Mouse (Mus musculus) cerebellum, adult 2 months (tissue): Measurements from ENCODE around the gene Ms4a2. TPM values are rescaled to one million over a fixed set of nuclear protein-coding genes. Genes with fewer than 3 reads are reported as not detected.

Experiments used
- DNase-seq, 2 experiments: peaks; one replicate each; pipeline ENCODE4 v3.0.0; 2021
- H3K27ac ChIP-seq: fragments of 200-500 bp; 2 replicates; pipeline ENCODE4 v1.5.1; 2012; ENCODE audit warnings: low read length, control low read depth, inconsistent platforms; ENCODE audit not compliant: insufficient read depth
- H3K27me3 ChIP-seq: fragments of 200-500 bp; 2 replicates; pipeline ENCODE4 v1.6.1; 2012; ENCODE audit warnings: inconsistent platforms, mild to moderate bottlenecking, low read length, moderate library complexity; ENCODE audit not compliant: control insufficient read depth, insufficient read depth
- H3K4me1 ChIP-seq: fragments of 200-500 bp; 2 replicates; pipeline ENCODE4 v1.6.1; 2011; ENCODE audit warnings: low read length; ENCODE audit not compliant: control insufficient read depth, insufficient read depth
- H3K4me3 ChIP-seq: fragments of 200-500 bp; replicated peaks from 2 replicates; pipeline ENCODE3; 2011; ENCODE audit warnings: mild to moderate bottlenecking, low read depth, low read length, control low read depth; ENCODE audit not compliant: insufficient read depth
- CTCF ChIP-seq: fragments of 200-500 bp; IDR thresholded peaks from 2 replicates; pipeline ENCODE4 v1.5.1; 2011; ENCODE audit warnings: low read depth, mild to moderate bottlenecking, control low read depth, low read length, moderate library complexity, borderline replicate concordance; ENCODE audit not compliant: insufficient read depth
- POLR2A ChIP-seq: fragments of 200-500 bp; IDR thresholded peaks from 2 replicates; pipeline ENCODE4 v1.6.1; 2011; ENCODE audit warnings: low read length, control low read depth, borderline replicate concordance; ENCODE audit not compliant: insufficient read depth
- WGBS: fragments of 180-500 bp; shearing (Covaris S2); methylation state at CpG from one replicate; pipeline ENCODE4 v1.1.7; 2018; 5-methylcytosine and 5-hydroxymethylcytosine counted together
- polyA plus RNA-seq: library from polyadenylated mRNA; depleted of rRNA; stranded (reverse); fragments of >200 nt; gene quantifications from 2 replicates; pipeline ENCODE4 v1.2.3, GENCODE M21; 2012

Gene Ms4a2
- polyA plus RNA-seq, 1 experiment = not detected

DNA sequence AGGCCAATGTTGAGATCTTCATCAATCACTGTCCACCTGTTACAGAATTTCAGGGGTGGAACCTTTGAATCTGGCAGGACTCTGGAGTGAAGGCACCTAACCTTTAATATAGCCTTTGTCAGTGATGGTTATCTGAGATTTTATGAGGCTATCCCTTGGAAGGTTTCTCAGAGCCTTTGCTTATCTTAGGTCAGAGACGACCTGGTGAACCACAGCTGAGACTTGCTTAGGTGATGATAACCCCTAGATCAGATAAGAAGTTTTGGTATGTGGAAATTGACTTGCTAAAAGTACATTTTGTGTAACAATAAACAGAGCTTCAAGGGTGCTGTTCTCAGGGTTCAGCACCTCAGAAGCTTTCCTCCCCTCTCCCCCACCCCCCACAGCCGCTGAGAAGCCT, 11.2 kb downstream of the Ms4a2 start:
- no peak for DNase-seq
- no peaks in the 10 kb centered on the region for H3K27me3 ChIP-seq
- TF ChIP-seq CTCF (no peak), POLR2A (no peak)
- H3K27ac ChIP-seq = no peak overlapping the region
- no peak overlapping the region for H3K4me3 ChIP-seq
- WGBS = 74% methylated on average over 2 of the region's 2 CpGs
- no peaks in the 10 kb centered on the region for H3K4me1 ChIP-seq

DNA sequence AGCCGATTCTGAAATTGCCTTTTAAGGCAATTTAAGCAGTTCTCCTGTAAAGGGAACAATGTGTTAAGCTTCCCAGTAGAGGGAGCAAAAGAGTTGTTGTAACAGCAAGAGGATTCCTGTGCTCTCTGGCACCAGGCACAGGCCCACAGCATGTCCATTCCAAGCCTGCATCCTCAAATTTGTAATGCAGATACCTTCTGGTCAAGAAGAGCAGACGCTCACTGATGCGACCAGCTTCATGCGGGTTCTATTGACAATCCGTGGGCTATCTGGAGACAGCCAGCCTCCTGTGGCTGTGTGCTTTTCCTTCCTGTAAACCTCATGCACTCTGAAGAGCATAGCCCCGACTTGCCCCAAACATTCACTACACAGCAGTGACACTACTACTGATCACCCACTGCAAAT, 12.0 kb downstream of the Ms4a2 start:
- no peak overlapping the region for H3K4me3 ChIP-seq
- H3K27me3 ChIP-seq = no peaks in the 10 kb centered on the region
- 7% methylated on average over 6 of the region's 6 CpGs for WGBS
- TF ChIP-seq POLR2A (no peak), CTCF (peak; percentile 50; the same call in 1 of the 2 replicates)
- DNase-seq = peak; percentile 14 to 44
- H3K27ac ChIP-seq = no peak overlapping the region
- H3K4me1 ChIP-seq = no peaks in the 10 kb centered on the region

DNA sequence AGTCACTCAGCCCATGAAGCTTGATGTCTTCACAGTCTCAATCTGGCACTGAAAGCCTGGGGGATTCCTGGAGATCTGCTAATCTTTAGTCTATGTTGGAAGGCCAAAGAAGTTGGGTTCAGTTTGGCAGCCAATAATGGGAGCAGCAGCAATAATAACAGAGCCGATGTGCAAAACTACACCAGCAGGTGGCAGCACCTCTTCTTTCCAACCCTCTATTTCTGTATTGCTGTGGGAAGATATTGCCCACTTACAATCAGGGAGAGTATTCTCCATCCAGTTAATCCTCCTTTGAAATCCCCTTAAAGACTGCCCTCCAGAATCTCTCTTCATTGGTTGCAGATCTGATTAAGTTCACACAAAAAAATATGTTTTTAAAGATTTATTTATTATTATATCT, 15.3 kb downstream of the Ms4a2 start:
- Histone ChIP-seq H3K4me1 (no peaks in the 10 kb centered on the region), H3K4me3 (no peak overlapping the region), H3K27ac (no peak overlapping the region), H3K27me3 (no peaks in the 10 kb centered on the region)
- TF ChIP-seq POLR2A (no peak), CTCF (peak; percentile 22; the same call in 1 of the 2 replicates)
- DNase-seq = peak in 1 of 2 experiments; percentile 13
- 12% methylated on average over 1 of the region's 1 CpGs for WGBS

DNA sequence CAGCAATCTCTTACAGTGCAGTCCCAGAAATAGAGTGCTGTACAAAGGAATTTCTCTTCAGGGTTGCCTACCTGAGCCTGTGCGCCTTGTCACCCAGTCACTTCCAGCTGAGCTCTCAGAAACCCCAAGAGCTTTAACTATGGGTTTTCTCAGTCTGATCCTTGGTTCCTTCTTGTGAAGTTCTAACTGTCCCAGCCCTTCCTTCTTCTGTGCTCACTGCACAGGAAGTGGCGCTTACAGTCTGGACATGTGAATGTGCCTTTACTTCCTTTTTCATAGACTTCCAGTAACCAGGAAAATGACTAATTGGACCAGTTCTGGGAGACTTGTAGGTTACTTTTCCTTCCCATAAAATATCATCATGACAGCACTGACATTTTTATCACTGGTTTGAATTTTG, 18.9 kb downstream of the Ms4a2 start, which contains the start of gene Ms4a6d:
Ms4a6d (minus strand) TSS at position 247 of the 400 bp plus-strand sequence.
- Histone ChIP-seq H3K27ac (no peak within 1 kb of the TSS), H3K27me3 (no peaks in the 10 kb centered on the region), H3K4me3 (no peak within 1 kb of the TSS), H3K4me1 (no peaks in the 10 kb centered on the region)
- 90% methylated on average over 2 of the region's 2 CpGs for WGBS
- TF ChIP-seq CTCF (no peak), POLR2A (no peak)
- no peak for DNase-seq

DNA sequence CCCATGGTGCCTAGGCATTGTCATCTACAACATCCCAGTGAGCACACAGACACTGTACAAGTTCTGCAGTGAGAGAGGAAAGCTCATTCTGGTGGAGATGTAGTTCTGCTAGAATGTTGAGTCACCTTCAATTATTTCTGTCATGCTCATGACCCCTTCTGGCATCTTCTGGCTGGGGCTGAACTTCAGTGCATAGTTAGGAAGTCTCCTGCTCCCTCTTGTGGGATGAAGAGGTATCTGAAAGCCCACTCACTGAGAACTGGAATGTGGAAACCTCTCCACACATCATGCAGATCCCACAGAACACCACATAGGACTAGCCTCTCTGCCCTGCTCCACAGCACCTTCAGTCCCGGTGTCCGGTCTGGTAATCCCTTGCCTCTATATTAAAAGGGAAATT, 21.5 kb downstream of the Ms4a2 start:
- Histone ChIP-seq H3K4me1 (no peaks in the 10 kb centered on the region), H3K4me3 (no peak overlapping the region), H3K27ac (no peak overlapping the region), H3K27me3 (no peaks in the 10 kb centered on the region)
- 86% methylated on average over 2 of the region's 2 CpGs for WGBS
- TF ChIP-seq CTCF (no peak), POLR2A (no peak)
- DNase-seq = no peak

DNA sequence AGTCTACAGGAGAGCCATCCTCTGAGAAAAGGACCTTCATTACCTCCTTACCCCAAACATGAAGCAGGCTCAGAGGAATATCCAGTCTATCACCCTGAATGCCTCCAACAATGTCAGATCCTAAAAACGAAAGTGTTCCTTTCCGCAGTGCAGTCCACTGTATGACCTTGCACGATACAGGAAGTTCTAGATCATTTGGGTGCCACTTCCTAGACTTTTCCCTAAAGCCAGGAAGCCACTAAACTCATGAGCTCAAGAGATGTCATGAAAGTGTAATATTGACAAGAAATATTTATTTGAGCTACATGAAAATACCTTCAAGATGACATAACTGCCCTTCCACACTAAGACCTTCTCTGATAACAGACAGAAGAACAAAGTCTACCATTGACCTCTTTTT, 22.2 kb downstream of the Ms4a2 start:
- WGBS = 87% methylated on average over 3 of the region's 3 CpGs

DNA sequence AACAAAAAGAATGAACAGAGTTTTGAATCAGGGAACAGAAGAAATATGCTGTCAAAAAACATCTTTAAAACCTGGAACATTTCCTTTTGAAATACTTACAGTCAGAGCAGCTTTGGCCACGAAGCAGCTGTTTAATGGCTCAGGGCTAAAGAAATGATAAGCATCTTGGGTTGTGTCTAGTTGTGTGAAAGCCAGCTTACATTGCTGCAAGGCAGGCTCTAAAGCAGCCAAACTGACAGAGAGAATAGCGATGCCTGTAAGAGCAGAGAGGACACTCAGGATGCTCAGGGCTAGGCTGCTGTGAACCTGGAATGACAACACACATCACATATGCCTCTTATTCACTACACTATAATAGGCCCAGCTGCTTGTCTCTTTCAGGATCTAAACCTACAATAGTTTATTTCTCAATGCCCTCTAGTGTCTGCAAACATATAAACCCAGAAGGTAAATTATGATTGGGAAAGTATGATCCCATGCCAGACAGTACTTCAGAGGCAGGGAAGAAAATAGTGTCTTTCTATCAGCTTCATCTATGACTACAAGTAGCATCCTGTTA, 33.5 kb downstream of the Ms4a2 start:
- 54% methylated on average over 2 of the region's 2 CpGs for WGBS
- H3K27me3 ChIP-seq = no peaks in the 10 kb centered on the region
- H3K4me1 ChIP-seq = no peaks in the 10 kb centered on the region
- no peak overlapping the region for H3K27ac ChIP-seq
- H3K4me3 ChIP-seq = no peak overlapping the region
- DNase-seq = no peak
- no peak for TF ChIP-seq CTCF
- TF ChIP-seq POLR2A = no peak

More for the DNA sequence above, 22.2 kb downstream of the Ms4a2 start:
- no peak overlapping the region for H3K27ac ChIP-seq
- TF ChIP-seq POLR2A (no peak), CTCF (no peak)
- H3K27me3 ChIP-seq = no peaks in the 10 kb centered on the region
- DNase-seq = no peak
- no peaks in the 10 kb centered on the region for H3K4me1 ChIP-seq
- H3K4me3 ChIP-seq = no peak overlapping the region

DNA sequence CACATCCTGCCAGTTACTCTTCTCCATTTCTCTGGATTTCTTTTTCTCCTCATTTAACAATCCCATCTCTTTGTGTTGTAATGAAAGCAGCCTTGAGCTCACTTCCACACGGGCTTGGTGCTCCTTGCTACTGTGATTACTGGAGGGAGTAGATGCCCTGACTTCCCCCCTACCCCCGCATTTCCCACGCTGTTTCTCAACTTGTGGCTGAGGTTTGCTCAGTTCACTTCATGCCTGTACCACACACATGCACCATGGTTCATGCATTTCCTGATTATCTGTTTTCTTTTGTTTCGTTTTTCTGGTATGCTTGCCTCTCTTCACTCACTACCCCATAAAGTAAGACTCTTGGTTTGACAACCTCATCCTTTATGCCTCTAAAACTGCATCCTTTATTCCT, 34.3 kb downstream of the Ms4a2 start:
- DNase-seq = no peak
- no peaks in the 10 kb centered on the region for H3K4me1 ChIP-seq
- no peaks in the 10 kb centered on the region for H3K27me3 ChIP-seq
- TF ChIP-seq POLR2A (no peak), CTCF (no peak)
- H3K27ac ChIP-seq = no peak overlapping the region
- no peak overlapping the region for H3K4me3 ChIP-seq
- WGBS = 76% methylated on average over 4 of the region's 4 CpGs
